Mouse (Mus musculus) liver, embryonic 14.5 days (tissue): ENCODE measurements around the gene Dgkh.

ENCODE experiments used
- CTCF ChIP-seq: IDR thresholded peaks from 2 replicates; pipeline ENCODE4 v1.5.1; 2016; ENCODE audit warnings: antibody characterized with exemption, low read depth, control low read depth
- EP300 ChIP-seq: IDR thresholded peaks from 2 replicates; pipeline ENCODE4 v1.6.1; 2016; ENCODE audit warnings: antibody characterized with exemption, low read depth

- TF ChIP-seq CTCF (no peak), EP300 (no peak)
These were observed 7.1 kb downstream of the Dgkh start for GRCm38 (mm10) chr14:78725307-78725956.
